8 mouse cellular contexts compared by ENCODE assay signal in the genomic region with DNA sequence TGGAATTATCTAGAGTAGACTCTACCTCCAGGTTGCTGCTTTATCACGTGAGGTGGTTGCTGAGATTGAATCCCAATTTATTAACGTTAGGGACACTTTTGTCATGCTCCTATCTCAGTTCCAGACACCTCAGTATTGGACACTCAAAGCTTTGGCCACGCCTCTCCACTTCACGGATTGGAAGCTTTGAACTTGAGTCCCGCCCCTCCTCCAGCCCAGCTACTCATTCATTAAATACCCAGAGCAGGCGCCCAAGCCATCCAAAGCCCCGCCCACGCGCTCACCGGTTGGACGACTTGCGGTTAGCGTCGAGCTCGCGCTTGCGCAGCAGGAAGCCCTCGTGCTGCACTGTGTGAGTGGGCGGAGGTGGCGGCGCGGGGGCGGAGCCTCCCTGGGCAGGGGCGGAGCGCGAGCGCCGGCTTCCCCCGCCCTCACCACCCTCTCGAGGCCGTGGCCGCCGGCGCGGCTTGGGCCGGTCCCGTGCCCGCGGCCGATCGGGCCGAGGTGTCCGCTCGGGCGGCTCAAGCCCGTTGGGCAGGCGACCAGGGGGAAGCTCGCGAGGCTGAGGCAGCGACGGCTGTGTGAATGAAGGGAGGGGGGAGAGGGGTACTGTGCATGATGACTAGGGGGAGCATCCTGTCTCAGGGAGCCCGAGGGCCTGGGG. TPM values are rescaled to one million over a fixed set of nuclear protein-coding genes. Genes with fewer than 3 reads are reported as not detected.
DNase-seq lines count a peak whose midpoint lies in the region; ATAC-seq lines count a peak whose summit lies in the region.

No protein-coding gene starts in this region.

- peak; percentile 99 to 100 for DNase-seq in adrenal gland, adult (ENCODE audit: inconsistent age in 2 of 2, low spot score in 1 of 2)
- peak; percentile 100 for DNase-seq in embryo, embryonic 10.5 days (ENCODE audit: low spot score)
- peak; percentile 99 for DNase-seq in gastrocnemius, postnatal 14 days
- DNase-seq in left cerebral cortex, postnatal 10 days (ENCODE audit: extremely low spot score in 1 of 2, low spot score in 2 of 2): peak; percentile 99 to 100
- peak; percentile 100 for DNase-seq in mesoderm, embryonic 11.5 days (ENCODE audit: low read depth, low spot score)
- DNase-seq in right cerebral cortex, postnatal 36 days (ENCODE audit: low spot score in 2 of 2): peak; percentile 99
- DNase-seq in yolk sac, embryonic 10.5 days (ENCODE audit: low spot score): peak; percentile 99

- intact Hi-C loops in gastrocnemius, postnatal 14 days (cut with DNase I; ENCODE audit: low total_unique reads): no loop called here
- intact Hi-C loops in left cerebral cortex, postnatal 10 days (cut with DNase I): no loop called here

- peak; percentile 78 for ATAC-seq in inflammation-experienced regulatory T-cells, adult 6 months

RNA-seq across cellular contexts. Expression of gene Gm20479, which starts 4.2 kb away (rescaled TPM):
- total RNA-seq in gastrocnemius, postnatal 14 days (2021): under 1 TPM in 1 of 2 experiments, not detected in 1; 0.90 TPM
- 1 to 10 TPM in 1 of 3 experiments, not detected in 2; 4.0 TPM for polyA plus RNA-seq in inflammation-experienced regulatory T-cells, adult 6 months (2017; shearing (Covaris generic))
- not detected for total RNA-seq in left cerebral cortex, postnatal 10 days (2021)

RNA-seq across cellular contexts. Expression of gene Shkbp1, which starts 5.6 kb away (rescaled TPM):
- total RNA-seq in gastrocnemius, postnatal 14 days (2021): 1 to 10 TPM; 3.5 to 5.3 TPM
- polyA plus RNA-seq in inflammation-experienced regulatory T-cells, adult 6 months (2017; shearing (Covaris generic)): 10 to 100 TPM; 46.9 to 59.2 (median 50.1) TPM
- total RNA-seq in left cerebral cortex, postnatal 10 days (2021): 10 to 100 TPM; 24.7 to 27.9 TPM

RNA-seq across cellular contexts. Expression of gene Ltbp4, which starts 23.9 kb away (rescaled TPM):
- 100 to 1,000 TPM; 122 to 151 TPM for total RNA-seq in gastrocnemius, postnatal 14 days (2021)
- polyA plus RNA-seq in inflammation-experienced regulatory T-cells, adult 6 months (2017; shearing (Covaris generic)): 1 to 10 TPM in 1 of 3 experiments, under 1 TPM in 2; 0.45 to 1.2 (median 0.50) TPM
- 10 to 100 TPM; 52.3 to 57.5 TPM for total RNA-seq in left cerebral cortex, postnatal 10 days (2021)

Comparison
In these comparisons a context has a peak if more than half of its experiments do, and no peak if none do; other contexts are left out.
1. Peak in every context shown above with its lines: DNase-seq and ATAC-seq.
2. RNA of gene Shkbp1, which starts 5.6 kb away (total RNA-seq): 24.7 to 27.9 TPM in left cerebral cortex, postnatal 10 days; 3.5 to 5.3 TPM in gastrocnemius, postnatal 14 days; every median in the first group is over 4 times any median in the second.